Mouse (Mus musculus) spleen, adult 2 months (tissue): ENCODE measurements around the gene Vdac1. TPM values are rescaled to one million over a fixed set of nuclear protein-coding genes. Genes with fewer than 3 reads are reported as not detected.

ENCODE experiments used
- DNase-seq, 2 experiments: peaks; one replicate each; pipeline versions ENCODE4 v3.0.0 to v3.0.0-alpha.2; 2012 to 2021; ENCODE audit warnings: low spot score in 2 of 2, low read depth in 1 of 2
- H3K27ac ChIP-seq: fragments of 200-500 bp; 2 replicates; pipeline ENCODE4 v1.5.1; 2012; ENCODE audit warnings: low read length, inconsistent platforms; ENCODE audit not compliant: insufficient read depth
- H3K27me3 ChIP-seq: fragments of 200-500 bp; 2 replicates; pipeline ENCODE4 v1.6.1; 2012; ENCODE audit warnings: mild to moderate bottlenecking, moderate library complexity, low read length, inconsistent platforms; ENCODE audit not compliant: control insufficient read depth, insufficient read depth
- H3K36me3 ChIP-seq: fragments of 200-500 bp; 2 replicates; pipeline ENCODE4 v1.6.1; 2012; ENCODE audit warnings: mild to moderate bottlenecking, low read length, inconsistent platforms; ENCODE audit not compliant: control insufficient read depth, insufficient read depth
- H3K4me1 ChIP-seq: fragments of 200-500 bp; 2 replicates; pipeline ENCODE4 v1.6.1; 2011; ENCODE audit warnings: inconsistent platforms; ENCODE audit not compliant: control insufficient read depth, insufficient read depth, insufficient read length
- H3K4me3 ChIP-seq: fragments of 200-500 bp; 2 replicates; pipeline ENCODE4 v1.5.1; 2011; ENCODE audit warnings: mild to moderate bottlenecking, inconsistent platforms; ENCODE audit not compliant: insufficient read depth, insufficient read length; ENCODE audit errors: extremely low read depth
- CTCF ChIP-seq: fragments of 200-500 bp; IDR thresholded peaks from 2 replicates; pipeline ENCODE4 v1.5.1; 2011; ENCODE audit warnings: mild to moderate bottlenecking, inconsistent platforms; ENCODE audit not compliant: insufficient read depth, insufficient read length, insufficient replicate concordance; ENCODE audit errors: extremely low read depth
- POLR2A ChIP-seq: fragments of 200-500 bp; IDR thresholded peaks from 2 replicates; pipeline ENCODE4 v1.6.1; 2011; ENCODE audit warnings: low read depth, low read length, inconsistent platforms
- WGBS: fragments of 180-500 bp; shearing (Covaris S2); methylation state at CpG from one replicate; pipeline ENCODE4 v1.1.7; 2018; 5-methylcytosine and 5-hydroxymethylcytosine counted together
- polyA plus RNA-seq: library from polyadenylated mRNA; depleted of rRNA; stranded (reverse); fragments of >200 nt; gene quantifications from 2 replicates; pipeline ENCODE4 v1.2.3, GENCODE M21; 2012

Gene Vdac1
- polyA plus RNA-seq, 1 experiment = 17.2 TPM

GRCm38 (mm10) chr11:52324442-52325367, 36.0 kb upstream of the Vdac1 start:
- DNase-seq = no peak
- WGBS = 83% methylated on average over 23 of the region's 23 CpGs
- no peak for TF ChIP-seq POLR2A
- TF ChIP-seq CTCF = no peak
- Histone ChIP-seq H3K27ac (no peak overlapping the region), H3K36me3 (no peaks in the 10 kb centered on the region), H3K4me3 (no peak overlapping the region), H3K4me1 (peaks cover 6% of the 10 kb centered on the region; the same call in 1 of the 2 replicates), H3K27me3 (no peaks in the 10 kb centered on the region)

GRCm38 (mm10) chr11:52327313-52327712, 33.3 kb upstream of the Vdac1 start:
- H3K27ac ChIP-seq = no peak overlapping the region
- WGBS = 70% methylated on average over 3 of the region's 3 CpGs
- no peak for TF ChIP-seq POLR2A
- TF ChIP-seq CTCF = no peak
- DNase-seq = no peak
- no peaks in the 10 kb centered on the region for H3K36me3 ChIP-seq
- peaks cover 4% of the 10 kb centered on the region; the same call in 1 of the 2 replicates for H3K4me1 ChIP-seq
- H3K4me3 ChIP-seq = no peak overlapping the region
- H3K27me3 ChIP-seq = no peaks in the 10 kb centered on the region

GRCm38 (mm10) chr11:52332421-52333118, 28.1 kb upstream of the Vdac1 start:
- no peaks in the 10 kb centered on the region for H3K36me3 ChIP-seq
- no peak overlapping the region for H3K4me3 ChIP-seq
- H3K27me3 ChIP-seq = no peaks in the 10 kb centered on the region
- no peak overlapping the region for H3K27ac ChIP-seq
- DNase-seq = no peak
- 72% methylated on average over 16 of the region's 16 CpGs for WGBS
- TF ChIP-seq POLR2A (no peak), CTCF (no peak)
- H3K4me1 ChIP-seq = peaks cover 3% of the 10 kb centered on the region; the same call in 1 of the 2 replicates

GRCm38 (mm10) chr11:52333616-52334015, 27.0 kb upstream of the Vdac1 start:
- Histone ChIP-seq H3K4me3 (no peak overlapping the region), H3K36me3 (no peaks in the 10 kb centered on the region), H3K27ac (no peak overlapping the region), H3K4me1 (peaks cover 8% of the 10 kb centered on the region; the same call in 1 of the 2 replicates), H3K27me3 (no peaks in the 10 kb centered on the region)
- WGBS = 92% methylated on average over 13 of the region's 13 CpGs
- TF ChIP-seq POLR2A (no peak), CTCF (no peak)
- no peak for DNase-seq

- Histone ChIP-seq H3K27me3 (no peaks in the 10 kb centered on the region), H3K27ac (no peak overlapping the region), H3K36me3 (no peaks in the 10 kb centered on the region), H3K4me1 (peaks cover 10% of the 10 kb centered on the region; the same call in 1 of the 2 replicates), H3K4me3 (no peak overlapping the region)
- 92% methylated on average over 4 of the region's 4 CpGs for WGBS
- DNase-seq = no peak
- no peak for TF ChIP-seq POLR2A
- TF ChIP-seq CTCF = no peak
Observed at GRCm38 (mm10) chr11:52335263-52335662, 25.4 kb upstream of the Vdac1 start.

GRCm38 (mm10) chr11:52335924-52336323, 24.7 kb upstream of the Vdac1 start:
- no peaks in the 10 kb centered on the region for H3K27me3 ChIP-seq
- H3K36me3 ChIP-seq = no peaks in the 10 kb centered on the region
- WGBS = 46% methylated on average over 7 of the region's 7 CpGs
- no peak for DNase-seq
- H3K27ac ChIP-seq = no peak overlapping the region
- no peak overlapping the region for H3K4me3 ChIP-seq
- TF ChIP-seq POLR2A (no peak), CTCF (no peak)
- H3K4me1 ChIP-seq = peaks cover 10% of the 10 kb centered on the region; the same call in 1 of the 2 replicates
